9 mouse cellular contexts compared by ENCODE assay signal in the genomic region with DNA sequence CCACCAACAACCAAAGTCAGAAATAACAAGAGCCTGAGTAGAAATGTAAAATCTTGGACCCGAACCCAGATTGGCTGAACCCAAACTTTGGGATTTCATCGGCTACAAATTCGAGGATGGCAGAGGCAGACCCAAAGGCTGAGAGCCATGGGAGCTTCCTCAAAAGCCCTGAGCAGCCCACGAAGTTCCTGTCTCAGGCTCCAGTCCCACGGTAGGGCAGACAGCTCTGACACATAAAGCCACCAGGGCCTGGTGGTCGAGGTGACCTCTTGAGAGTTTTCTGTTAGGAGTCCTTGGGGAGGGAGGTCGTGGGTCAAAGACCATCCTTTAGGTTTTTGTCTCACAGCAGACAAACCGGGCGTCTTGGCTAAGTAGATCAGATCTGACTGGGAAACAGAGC. TPM values are rescaled to one million over a fixed set of nuclear protein-coding genes. Genes with fewer than 3 reads are reported as not detected.
DNase-seq lines count a peak whose midpoint lies in the region; ATAC-seq and TF ChIP-seq lines count a peak whose summit lies in the region.
"Had no signal": no experiment of that assay in that cellular context is flagged by ENCODE, and none has a peak within 500 bp of the region (broad histone marks: within the 10 kb centered on the region; RNA-seq: fewer than 3 reads in every experiment).

No protein-coding gene starts in this region.

- peak overlapping the region; percentile 39; the same call in 1 of the 2 replicates for H3K27ac ChIP-seq in thymus, adult 2 months (ENCODE audit: control insufficient read depth, insufficient read depth, low read length)
- no peak overlapping the region for H3K27ac ChIP-seq in limb, embryonic 12.5 days

- H3K79me2 ChIP-seq in myocyte (ENCODE audit: control insufficient read depth, insufficient read depth), result no peaks in the 10 kb centered on the region

- TF ChIP-seq CTCF in thymus, adult 2 months (IDR thresholded peaks at IDR 0.05; ENCODE audit: borderline replicate concordance, control insufficient read depth, extremely low read depth, insufficient read depth, low read length, poor library complexity), result no peak

- no peak for TF ChIP-seq POLR2A in thymus, adult 2 months (IDR thresholded peaks at IDR 0.05; ENCODE audit: control insufficient read depth, extremely low read depth, insufficient read depth, low read length, poor library complexity)
- TF ChIP-seq POLR2A in myocyte (IDR thresholded peaks at IDR 0.05; ENCODE audit: insufficient read length, low read depth), result no peak

- peak overlapping the region; percentile 83 for H3K4me2 ChIP-seq in limb, embryonic 12.5 days
- peak overlapping the region; percentile 66 for H3K4me2 ChIP-seq in myocyte (ENCODE audit: low read depth)

- no peaks in the 10 kb centered on the region for H3K27me3 ChIP-seq in thymus, adult 2 months (ENCODE audit: control insufficient read depth, insufficient read depth, low read length)
- H3K27me3 ChIP-seq in limb, embryonic 12.5 days, result 0 out of 2 replicates have a peak, but pooled peaks cover 4% of the 10 kb centered on the region
- H3K27me3 ChIP-seq in myocyte (ENCODE audit: control insufficient read depth, insufficient read depth, insufficient read length), result peaks cover 9% of the 10 kb centered on the region

- H3K4me1 ChIP-seq in thymus, adult 2 months (replicated peaks; ENCODE audit: control insufficient read depth, insufficient read depth, low read length), result peaks cover 22% of the 10 kb centered on the region
- H3K4me1 ChIP-seq in limb, embryonic 12.5 days (replicated peaks), result no peaks in the 10 kb centered on the region; the same call in 1 of the 2 replicates

- H3K36me3 ChIP-seq in thymus, adult 2 months (ENCODE audit: control insufficient read depth, insufficient read depth, low read length), result no peaks in the 10 kb centered on the region
- peaks cover 9% of the 10 kb centered on the region; the same call in 1 of the 2 replicates for H3K36me3 ChIP-seq in limb, embryonic 12.5 days
- no peaks in the 10 kb centered on the region for H3K36me3 ChIP-seq in myocyte (ENCODE audit: control insufficient read depth, insufficient read depth)

- DNase-seq in cerebellum, adult 18-20 months, result peak; percentile 16 to 18
- DNase-seq in cerebellum, adult 9-11 months, result no peak
- DNase-seq in thymus, adult 2 months, result peak; percentile 16
- no peak for DNase-seq in thymus, postnatal 0 days (ENCODE audit: low spot score)
- no peak for DNase-seq in frontal cortex, postnatal 14 days (ENCODE audit: low spot score in 2 of 2)
- no peak for DNase-seq in left cerebral cortex, adult 8-10 months (ENCODE audit: low spot score in 2 of 2)

- H3K9ac ChIP-seq in limb, embryonic 12.5 days (replicated peaks), result no peak overlapping the region

- ATAC-seq in limb, embryonic 12.5 days (ENCODE audit: insufficient number of reproducible peaks, insufficient read depth, low FRiP score, low TSS enrichment, low read depth), result no peak; the same call in 1 of the 2 replicates

- H3K9me3 ChIP-seq in limb, embryonic 12.5 days, result no peaks in the 10 kb centered on the region

- 23% methylated on average over 9 of the region's 9 CpGs for WGBS in thymus, adult 2 months
- 50% methylated on average over 9 of the region's 9 CpGs for WGBS in limb, embryonic 12.5 days

- no peak overlapping the region for H3ac ChIP-seq in myocyte (ENCODE audit: control insufficient read depth, insufficient read length)

- peak overlapping the region; percentile 94 for H3K4me3 ChIP-seq in thymus, adult 2 months (ENCODE audit: control insufficient read depth, insufficient read depth, low read length)
- H3K4me3 ChIP-seq in limb, embryonic 12.5 days (replicated peaks), result peak overlapping the region; percentile 63
- peak overlapping the region; percentile 26 for H3K4me3 ChIP-seq in myocyte

TF ChIP-seq in myocyte, 11 proteins besides CTCF, POLR2A, EP300 and RAD21:
- TF ChIP-seq E2F4 (IDR thresholded peaks at IDR 0.05; ENCODE audit: insufficient read depth) (no peak), SRF (IDR thresholded peaks at IDR 0.05; ENCODE audit: control insufficient read depth, insufficient read length, low read depth) (no peak), MYOG (IDR thresholded peaks at IDR 0.05; ENCODE audit: control insufficient read depth in 1 of 3, insufficient read depth in 1 of 3, insufficient read length in 2 of 3, low read depth in 2 of 3) (no peak), POLR2AphosphoS2 (IDR thresholded peaks at IDR 0.05; ENCODE audit: insufficient read length, low read depth) (no peak), CEBPB (IDR thresholded peaks at IDR 0.05; ENCODE audit: insufficient read depth, poor library complexity, severe bottlenecking) (no peak), TCF3 (IDR thresholded peaks at IDR 0.05; ENCODE audit: insufficient read length, low read depth) (no peak), REST (IDR thresholded peaks at IDR 0.05; ENCODE audit: insufficient read depth, insufficient read length) (no peak), MYOD1 (IDR thresholded peaks at IDR 0.05; ENCODE audit: control insufficient read depth in 1 of 3, insufficient read length in 2 of 3, low read depth in 2 of 3) (no peak), MAX (IDR thresholded peaks at IDR 0.05; ENCODE audit: low read depth) (no peak), USF1 (IDR thresholded peaks at IDR 0.05; ENCODE audit: low read depth) (no peak)

RNA-seq across cellular contexts. Expression of a gene that starts 1.1 kb away (rescaled TPM):
- 10.3 and 12.1 TPM in 2 replicates for polyA plus RNA-seq in thymus, adult 2 months (2012; rRNA removed)
- polyA plus RNA-seq in thymus, postnatal 0 days (2015; fragmentation: Nextera tagmentation; extraction: Ambion mirVana), result 50.9 and 53.1 TPM in 2 replicates
- 27.8 and 31.2 TPM in 2 replicates for polyA plus RNA-seq in limb, embryonic 12.5 days (2016; fragmentation: Nextera tagmentation; extraction: Ambion mirVana)
- polyA plus RNA-seq in myocyte (2012; fragmentation: generic; extraction: Trizol), result 7.2 TPM
- 10 to 100 TPM; 44.0 to 49.2 (median 48.1) TPM for total RNA-seq in left cerebral cortex, adult 8-10 months (2022)

RNA-seq across cellular contexts. Expression of a gene that starts 26.3 kb away (rescaled TPM):
- polyA plus RNA-seq in thymus, adult 2 months (2012; rRNA removed), result 3.4 and 3.7 TPM in 2 replicates
- polyA plus RNA-seq in thymus, postnatal 0 days (2015; fragmentation: Nextera tagmentation; extraction: Ambion mirVana), result 6.8 and 7.0 TPM in 2 replicates
- 21.7 and 23.5 TPM in 2 replicates for polyA plus RNA-seq in limb, embryonic 12.5 days (2016; fragmentation: Nextera tagmentation; extraction: Ambion mirVana)
- not detected for polyA plus RNA-seq in myocyte (2012; fragmentation: generic; extraction: Trizol)
- 10 to 100 TPM; 23.1 to 26.1 (median 24.9) TPM for total RNA-seq in left cerebral cortex, adult 8-10 months (2022)
- polyA plus RNA-seq: C2C12 had no signal

RNA-seq across cellular contexts. Expression of a gene that starts 52.2 kb away (rescaled TPM):
- polyA plus RNA-seq in thymus, adult 2 months (2012; rRNA removed), result 6.1 and 7.8 TPM in 2 replicates
- 6.7 and 6.9 TPM in 2 replicates for polyA plus RNA-seq in thymus, postnatal 0 days (2015; fragmentation: Nextera tagmentation; extraction: Ambion mirVana)
- 3.8 and 5.4 TPM in 2 replicates for polyA plus RNA-seq in limb, embryonic 12.5 days (2016; fragmentation: Nextera tagmentation; extraction: Ambion mirVana)
- 9.4 TPM for polyA plus RNA-seq in myocyte (2012; fragmentation: generic; extraction: Trizol)
- 1 to 10 TPM; 9.2 to 9.8 (median 9.4) TPM for total RNA-seq in left cerebral cortex, adult 8-10 months (2022)

RNA-seq across cellular contexts. Expression of a gene that starts 52.5 kb away (rescaled TPM):
- polyA plus RNA-seq in thymus, adult 2 months (2012; rRNA removed), result 7.3 and 9.1 TPM in 2 replicates
- polyA plus RNA-seq in thymus, postnatal 0 days (2015; fragmentation: Nextera tagmentation; extraction: Ambion mirVana), result 24.0 and 24.6 TPM in 2 replicates
- polyA plus RNA-seq in limb, embryonic 12.5 days (2016; fragmentation: Nextera tagmentation; extraction: Ambion mirVana), result 20.3 and 23.4 TPM in 2 replicates
- polyA plus RNA-seq in myocyte (2012; fragmentation: generic; extraction: Trizol), result 10.6 TPM
- total RNA-seq in left cerebral cortex, adult 8-10 months (2022), result 10 to 100 TPM; 26.6 to 34.2 (median 31.0) TPM

Comparison
In these comparisons a context has a peak if more than half of its experiments do, and no peak if none do; other contexts are left out.
1. DNase-seq: peak in cerebellum, adult 18-20 months (2 of 2) and thymus, adult 2 months (single experiment); none in cerebellum, adult 9-11 months (single experiment), thymus, postnatal 0 days (single experiment), frontal cortex, postnatal 14 days (0 of 2) and left cerebral cortex, adult 8-10 months (0 of 2).
2. H3K4me3 ChIP-seq: peak in every context shown above with its lines; median percentile 94 in thymus, adult 2 months; 63 in limb, embryonic 12.5 days; 26 in myocyte.